Mouse (Mus musculus): Measurements from ENCODE around the gene Cmklr1. TPM values are rescaled to one million over a fixed set of nuclear protein-coding genes. Genes with fewer than 3 reads are reported as not detected.

Gene Cmklr1
- polyA plus RNA-seq, 1 experiment from 2014 or later: 2.2 TPM

DNA sequence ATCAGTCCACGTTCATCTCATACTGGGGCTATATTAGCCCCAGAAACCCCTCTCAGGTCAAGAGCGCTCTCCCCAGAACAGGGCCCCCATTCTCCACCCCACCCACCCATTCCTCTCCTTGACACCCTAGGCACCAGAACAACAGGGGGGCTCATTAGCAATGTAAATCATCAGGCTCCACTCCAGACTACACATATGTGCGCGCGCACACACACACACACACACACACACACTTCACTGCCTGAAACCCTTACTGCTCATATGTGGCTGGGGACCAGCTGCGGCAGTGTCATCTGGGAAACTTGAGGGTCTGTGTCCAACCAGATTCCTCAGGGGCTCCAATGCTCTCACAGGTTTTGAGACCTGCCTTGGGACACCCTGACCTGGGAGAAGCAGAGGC, 71.8 kb downstream of the Cmklr1 start:
- H3K36me3 ChIP-seq (ENCODE audit: control insufficient read depth, insufficient read depth, low read length): 0 out of 2 replicates have a peak, but pooled peaks cover 4% of the 10 kb centered on the region
- H3K27me3 ChIP-seq (ENCODE audit: control insufficient read depth, insufficient read depth, low read length): no peaks in the 10 kb centered on the region
- WGBS: 81% methylated on average over 6 of the region's 6 CpGs
- ATAC-seq (ENCODE audit: insufficient number of reproducible peaks, insufficient read depth, low FRiP score, low read depth): no peak
- H3K9ac ChIP-seq (ENCODE audit: low read length): no peak overlapping the region
- H3K4me1 ChIP-seq (ENCODE audit: control insufficient read depth in 2 of 2, insufficient read depth in 2 of 2, low read length in 2 of 2): no peaks in the 10 kb centered on the region
- no peaks in the 10 kb centered on the region for H3K9me3 ChIP-seq (ENCODE audit: control insufficient read depth, low read length)
- H3K4me3 ChIP-seq (ENCODE audit: control insufficient read depth in 1 of 2, insufficient read depth in 1 of 2, low read depth in 1 of 2, low read length in 2 of 2): no peak overlapping the region
- H3K4me2 ChIP-seq (ENCODE audit: low read length): no peak overlapping the region
- H3K27ac ChIP-seq (replicated peaks in 1 of 2; ENCODE audit: control insufficient read depth in 1 of 2, insufficient read depth in 1 of 2, low read depth in 2 of 2, low read length in 2 of 2): no peak overlapping the region

DNA sequence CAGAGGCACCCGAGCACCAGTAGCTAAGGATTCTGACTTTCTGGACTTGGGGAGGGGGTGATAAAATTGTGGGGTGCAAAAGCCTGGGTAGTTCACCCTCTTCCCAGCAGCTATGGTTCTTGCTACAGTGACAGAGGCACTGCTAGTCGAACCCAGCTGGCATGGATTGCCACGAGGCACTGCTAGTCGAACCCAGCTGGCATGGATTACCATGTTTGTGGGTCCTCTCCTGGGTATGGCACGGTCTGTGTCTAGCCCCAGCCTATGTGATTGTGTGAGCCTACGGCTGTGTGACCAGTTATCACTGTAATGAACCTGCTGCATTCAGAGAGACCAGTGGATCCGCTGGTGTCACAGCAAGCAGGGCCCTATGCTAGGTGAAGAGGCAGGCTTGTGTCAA, 72.7 kb downstream of the Cmklr1 start:
- H3K27me3 ChIP-seq (ENCODE audit: control insufficient read depth, insufficient read depth, low read length): no peaks in the 10 kb centered on the region
- H3K4me3 ChIP-seq (ENCODE audit: control insufficient read depth in 1 of 2, insufficient read depth in 1 of 2, low read depth in 1 of 2, low read length in 2 of 2): no peak overlapping the region
- H3K4me2 ChIP-seq (ENCODE audit: low read length): no peak overlapping the region
- WGBS: 77% methylated on average over 7 of the region's 7 CpGs
- 0 out of 2 replicates have a peak, but pooled peaks cover 4% of the 10 kb centered on the region for H3K36me3 ChIP-seq (ENCODE audit: control insufficient read depth, insufficient read depth, low read length)
- H3K4me1 ChIP-seq (ENCODE audit: control insufficient read depth in 2 of 2, insufficient read depth in 2 of 2, low read length in 2 of 2): no peaks in the 10 kb centered on the region
- no peak overlapping the region for H3K9ac ChIP-seq (ENCODE audit: low read length)
- no peak overlapping the region for H3K27ac ChIP-seq (replicated peaks in 1 of 2; ENCODE audit: control insufficient read depth in 1 of 2, insufficient read depth in 1 of 2, low read depth in 2 of 2, low read length in 2 of 2)
- no peak for ATAC-seq (ENCODE audit: insufficient number of reproducible peaks, insufficient read depth, low FRiP score, low read depth)
- no peaks in the 10 kb centered on the region for H3K9me3 ChIP-seq (ENCODE audit: control insufficient read depth, low read length)

DNA sequence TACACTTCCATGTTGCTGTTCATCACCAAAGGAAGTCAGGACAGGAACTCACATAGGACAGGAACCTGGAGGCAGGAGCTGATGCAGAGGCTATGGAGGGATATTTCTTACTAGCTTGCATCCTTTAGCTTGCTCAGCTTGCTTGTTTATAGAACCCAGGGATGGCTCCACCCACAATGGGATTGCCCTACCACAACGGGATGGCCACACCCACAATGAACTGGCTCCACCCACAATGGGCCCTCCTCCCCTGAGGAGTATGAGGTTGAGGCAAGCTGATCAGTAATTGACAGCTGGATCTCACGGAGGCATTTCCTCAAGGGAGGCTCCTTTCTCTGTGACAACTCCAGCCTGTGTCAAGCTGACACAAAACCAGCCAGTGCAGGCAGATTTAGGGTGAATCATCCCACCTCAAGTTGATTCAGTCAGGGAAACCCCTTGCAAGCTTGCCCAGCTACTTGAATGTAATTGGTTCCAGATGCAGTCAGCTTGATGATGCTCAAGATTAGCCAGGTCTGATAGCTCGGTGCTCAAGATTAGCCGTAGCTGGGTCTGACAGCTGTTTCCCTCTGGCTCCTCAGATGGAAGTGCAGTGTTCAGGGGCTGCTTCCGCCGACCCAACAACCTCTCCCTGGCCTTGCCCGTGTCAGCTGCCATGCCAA, 80.0 kb downstream of the Cmklr1 start:
- H3K9me3 ChIP-seq (ENCODE audit: control insufficient read depth, low read length): no peaks in the 10 kb centered on the region
- H3K36me3 ChIP-seq (ENCODE audit: control insufficient read depth, insufficient read depth, low read length): 0 out of 2 replicates have a peak, but pooled peaks cover 4% of the 10 kb centered on the region
- 40% methylated on average over 7 of the region's 7 CpGs for WGBS
- no peak overlapping the region for H3K4me2 ChIP-seq (ENCODE audit: low read length)
- no peak overlapping the region for H3K9ac ChIP-seq (ENCODE audit: low read length)
- ATAC-seq (ENCODE audit: insufficient number of reproducible peaks, insufficient read depth, low FRiP score, low read depth): no peak
- no peaks in the 10 kb centered on the region for H3K4me1 ChIP-seq (ENCODE audit: control insufficient read depth in 2 of 2, insufficient read depth in 2 of 2, low read length in 2 of 2)
- H3K27ac ChIP-seq (replicated peaks in 1 of 2; ENCODE audit: control insufficient read depth in 1 of 2, insufficient read depth in 1 of 2, low read depth in 2 of 2, low read length in 2 of 2): no peak overlapping the region
- H3K4me3 ChIP-seq (ENCODE audit: control insufficient read depth in 1 of 2, insufficient read depth in 1 of 2, low read depth in 1 of 2, low read length in 2 of 2): no peak overlapping the region
- H3K27me3 ChIP-seq (ENCODE audit: control insufficient read depth, insufficient read depth, low read length): no peaks in the 10 kb centered on the region

DNA sequence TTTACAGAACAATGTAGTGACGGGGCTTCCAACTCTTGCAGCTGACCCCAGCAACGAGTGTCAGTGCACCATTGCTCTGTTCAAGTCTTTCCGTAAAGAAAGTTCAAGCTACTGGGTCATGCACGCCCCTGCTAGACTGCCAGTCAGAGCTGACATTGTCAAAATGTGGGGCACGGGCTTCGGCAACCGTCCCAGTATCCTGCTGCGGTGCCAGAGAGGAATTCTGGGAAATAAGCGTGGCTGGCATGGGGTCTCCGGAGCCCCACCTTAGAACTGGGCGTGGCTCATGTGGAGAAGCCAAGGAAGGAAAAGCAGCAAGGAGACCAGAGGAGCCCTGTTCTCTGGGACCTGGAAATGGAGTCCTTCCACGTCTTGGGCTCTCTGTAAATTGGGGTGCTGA, 84.4 kb downstream of the Cmklr1 start:
- no peak overlapping the region for H3K4me3 ChIP-seq (ENCODE audit: control insufficient read depth in 1 of 2, insufficient read depth in 1 of 2, low read depth in 1 of 2, low read length in 2 of 2)
- H3K27ac ChIP-seq (replicated peaks in 1 of 2; ENCODE audit: control insufficient read depth in 1 of 2, insufficient read depth in 1 of 2, low read depth in 2 of 2, low read length in 2 of 2): no peak overlapping the region
- H3K9ac ChIP-seq (ENCODE audit: low read length): no peak overlapping the region
- ATAC-seq (ENCODE audit: insufficient number of reproducible peaks, insufficient read depth, low FRiP score, low read depth): no peak
- no peaks in the 10 kb centered on the region for H3K4me1 ChIP-seq (ENCODE audit: control insufficient read depth in 2 of 2, insufficient read depth in 2 of 2, low read length in 2 of 2)
- H3K27me3 ChIP-seq (ENCODE audit: control insufficient read depth, insufficient read depth, low read length): no peaks in the 10 kb centered on the region
- no peaks in the 10 kb centered on the region for H3K36me3 ChIP-seq (ENCODE audit: control insufficient read depth, insufficient read depth, low read length)
- H3K4me2 ChIP-seq (ENCODE audit: low read length): no peak overlapping the region
- WGBS: 62% methylated on average over 12 of the region's 12 CpGs
- no peaks in the 10 kb centered on the region for H3K9me3 ChIP-seq (ENCODE audit: control insufficient read depth, low read length)

DNA sequence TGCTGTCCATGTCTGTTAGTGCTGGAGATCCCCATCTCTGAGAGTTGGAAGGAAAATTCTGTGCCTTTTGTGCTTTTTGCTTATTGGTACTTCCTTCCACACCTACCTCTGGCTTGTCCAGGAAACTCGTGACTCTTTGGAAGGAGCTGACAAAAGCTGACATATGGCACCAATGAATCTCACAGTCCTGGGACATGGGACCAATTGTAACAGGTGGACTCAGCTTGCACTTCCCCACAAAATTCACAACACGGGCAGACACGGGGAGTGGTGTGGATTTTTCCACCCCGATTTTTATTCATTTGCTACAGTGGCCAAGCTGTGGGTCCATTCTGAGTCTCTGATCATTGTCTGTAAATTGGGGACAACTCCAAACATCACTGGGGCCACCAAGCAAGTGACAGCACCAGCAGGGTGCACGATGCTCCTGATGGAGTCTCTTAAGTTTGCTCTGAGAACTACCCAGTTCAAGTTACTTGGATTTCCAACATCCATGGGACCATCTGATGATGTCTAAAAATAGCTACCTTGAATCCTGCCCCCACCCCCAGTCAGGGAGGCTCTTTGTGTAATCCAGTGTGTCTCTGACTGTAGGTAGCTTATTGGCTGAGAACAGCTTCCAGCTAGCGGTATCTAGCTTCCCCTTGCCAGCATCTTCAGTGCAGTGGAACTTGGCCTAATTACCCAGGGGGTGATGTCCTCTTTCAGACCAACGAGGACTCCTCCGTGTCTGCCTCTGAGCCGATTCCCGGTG, 84.9 kb downstream of the Cmklr1 start:
- Histone ChIP-seq H3K4me3 (ENCODE audit: control insufficient read depth in 1 of 2, insufficient read depth in 1 of 2, low read depth in 1 of 2, low read length in 2 of 2) (no peak overlapping the region), H3K36me3 (ENCODE audit: control insufficient read depth, insufficient read depth, low read length) (no peaks in the 10 kb centered on the region), H3K9me3 (ENCODE audit: control insufficient read depth, low read length) (no peaks in the 10 kb centered on the region), H3K4me1 (ENCODE audit: control insufficient read depth in 2 of 2, insufficient read depth in 2 of 2, low read length in 2 of 2) (no peaks in the 10 kb centered on the region), H3K9ac (ENCODE audit: low read length) (no peak overlapping the region), H3K27me3 (ENCODE audit: control insufficient read depth, insufficient read depth, low read length) (no peaks in the 10 kb centered on the region), H3K27ac (replicated peaks in 1 of 2; ENCODE audit: control insufficient read depth in 1 of 2, insufficient read depth in 1 of 2, low read depth in 2 of 2, low read length in 2 of 2) (no peak overlapping the region), H3K4me2 (ENCODE audit: low read length) (no peak overlapping the region)
- ATAC-seq (ENCODE audit: insufficient number of reproducible peaks, insufficient read depth, low FRiP score, low read depth): no peak
- WGBS: 66% methylated on average over 10 of the region's 10 CpGs

DNA sequence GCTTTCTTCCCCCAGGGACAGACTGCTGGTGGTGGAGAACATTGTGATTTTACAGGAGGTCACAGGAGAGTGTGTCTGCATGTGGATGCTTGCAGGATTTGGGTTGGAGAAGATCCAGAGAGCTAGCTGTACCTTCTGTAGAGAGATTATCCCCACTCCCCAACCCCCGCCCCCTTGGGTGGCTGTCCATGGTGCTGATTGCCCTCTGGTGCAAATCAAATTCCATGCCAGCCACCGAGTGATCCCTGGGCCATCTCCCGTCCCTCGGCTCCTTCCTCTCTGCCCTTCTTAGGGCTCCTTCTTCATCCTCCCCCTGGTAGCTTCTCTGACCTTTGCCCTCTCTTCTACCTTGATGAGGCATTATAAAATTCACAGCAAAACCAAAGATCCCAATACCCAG, 85.8 kb downstream of the Cmklr1 start:
- no peak overlapping the region for H3K4me2 ChIP-seq (ENCODE audit: low read length)
- H3K4me3 ChIP-seq (ENCODE audit: control insufficient read depth in 1 of 2, insufficient read depth in 1 of 2, low read depth in 1 of 2, low read length in 2 of 2): no peak overlapping the region
- H3K9ac ChIP-seq (ENCODE audit: low read length): no peak overlapping the region
- 15% methylated on average over 4 of the region's 4 CpGs for WGBS
- no peaks in the 10 kb centered on the region for H3K4me1 ChIP-seq (ENCODE audit: control insufficient read depth in 2 of 2, insufficient read depth in 2 of 2, low read length in 2 of 2)
- ATAC-seq (ENCODE audit: insufficient number of reproducible peaks, insufficient read depth, low FRiP score, low read depth): no peak
- H3K36me3 ChIP-seq (ENCODE audit: control insufficient read depth, insufficient read depth, low read length): no peaks in the 10 kb centered on the region
- no peaks in the 10 kb centered on the region for H3K9me3 ChIP-seq (ENCODE audit: control insufficient read depth, low read length)
- no peak overlapping the region for H3K27ac ChIP-seq (replicated peaks in 1 of 2; ENCODE audit: control insufficient read depth in 1 of 2, insufficient read depth in 1 of 2, low read depth in 2 of 2, low read length in 2 of 2)
- H3K27me3 ChIP-seq (ENCODE audit: control insufficient read depth, insufficient read depth, low read length): no peaks in the 10 kb centered on the region

All from heart, embryonic 14.5 days (tissue).